16 mouse cellular contexts compared by ENCODE assay signal in genomic region chr4:151250824-151251223, GRCm38 (mm10).
"Had no signal": no experiment of that assay in that cellular context is flagged by ENCODE, and none has a peak within 500 bp of the region (broad histone marks: within the 10 kb centered on the region; RNA-seq: fewer than 3 reads in every experiment).

No protein-coding gene starts in this region.

- DNase-seq: cerebellum, adult 9-10 months; cerebellum, adult 9-11 months; cerebellum, postnatal 10 days; cerebellum, postnatal 14 days; cerebellum, postnatal 25 days; cerebellum, postnatal 36 days; embryo, embryonic 11 days; forebrain, postnatal 0 days; gastrocnemius, adult 2 months; gastrocnemius, postnatal 10 days; gastrocnemius, postnatal 14 days; gastrocnemius, postnatal 25 days; gastrocnemius, postnatal 36 days; heart, adult 11 months; heart, adult 18-20 months; heart, adult 2 months had no signal
